Mouse (Mus musculus): Measurements from ENCODE around the gene Plcz1. TPM values are rescaled to one million over a fixed set of nuclear protein-coding genes. Genes with fewer than 3 reads are reported as not detected.

Gene Plcz1
- polyA plus RNA-seq, 1 experiment from 2014 or later: not detected

DNA sequence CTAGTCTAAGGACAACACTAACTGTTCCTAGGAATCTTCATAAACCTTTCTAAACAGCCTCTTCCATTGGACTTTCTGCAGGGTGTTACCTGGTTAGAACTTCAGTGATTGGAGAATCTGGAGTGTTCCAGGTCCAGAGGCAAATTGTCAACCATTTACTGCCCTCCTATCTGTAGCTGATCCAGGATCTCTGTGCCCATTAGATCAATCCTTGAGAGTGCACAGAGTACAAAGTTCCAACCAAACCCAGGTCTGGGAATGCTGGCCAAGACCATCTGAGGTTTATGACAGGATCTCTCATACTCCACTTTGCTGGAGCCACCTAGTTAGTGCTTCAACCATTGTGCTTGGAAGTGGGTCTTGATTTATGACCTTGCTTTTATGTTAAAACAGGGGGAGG, 60.2 kb downstream of the Plcz1 start:
- H3K9me3 ChIP-seq (replicated peaks): no peaks in the 10 kb centered on the region
- H3K4me1 ChIP-seq: no peaks in the 10 kb centered on the region
- no peaks in the 10 kb centered on the region for H3K36me3 ChIP-seq

DNA sequence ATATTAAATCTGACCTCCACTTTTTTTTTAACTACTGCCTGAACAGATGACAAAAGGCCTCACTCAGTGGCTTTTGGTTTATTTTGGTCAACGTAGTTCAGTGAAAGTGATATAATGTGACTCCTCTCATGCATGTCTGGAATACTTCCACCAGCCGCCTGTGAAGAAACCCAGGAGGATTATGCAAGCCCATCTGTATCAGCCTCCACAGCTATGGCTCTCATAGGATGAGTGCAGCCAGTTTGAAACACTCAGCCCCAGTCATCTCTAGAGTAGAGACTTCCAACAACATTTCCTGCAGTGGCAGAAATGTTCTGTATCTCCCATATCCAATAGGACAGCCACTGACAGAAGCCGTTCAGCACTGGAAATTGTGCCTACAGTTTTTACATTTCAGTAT, 63.1 kb downstream of the Plcz1 start:
- 74% methylated on average over 3 of the region's 3 CpGs for WGBS

More for the DNA sequence above, 60.2 kb downstream of the Plcz1 start:
- DNase-seq (ENCODE audit: low spot score): no peak
- H3K27me3 ChIP-seq (ENCODE audit: low read depth, poor library complexity, severe bottlenecking): no peaks in the 10 kb centered on the region
- no peak overlapping the region for H3K27ac ChIP-seq
- H3K4me3 ChIP-seq: no peak overlapping the region

DNA sequence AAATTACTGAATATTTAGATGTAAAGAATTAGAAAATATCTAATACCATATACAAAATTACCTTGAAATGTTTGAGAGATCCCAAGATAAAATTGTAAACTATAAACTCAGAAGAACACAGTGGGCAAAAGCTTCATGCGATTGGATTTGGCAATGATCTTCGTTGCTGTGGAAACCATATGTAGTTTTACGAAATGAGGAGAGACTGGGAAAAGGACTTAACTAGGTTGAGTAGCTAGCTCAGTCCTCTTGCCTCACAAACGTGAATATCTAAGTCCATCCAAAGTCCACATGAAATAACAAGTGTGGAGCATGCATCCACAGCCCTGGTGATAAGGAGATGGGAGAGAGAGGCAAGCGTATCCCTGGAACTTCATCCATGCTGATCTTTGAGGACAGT, 66.6 kb downstream of the Plcz1 start:
- no peaks in the 10 kb centered on the region for H3K9me3 ChIP-seq (replicated peaks)
- H3K4me3 ChIP-seq: no peak overlapping the region
- H3K27me3 ChIP-seq (ENCODE audit: low read depth, poor library complexity, severe bottlenecking): no peaks in the 10 kb centered on the region
- no peaks in the 10 kb centered on the region for H3K36me3 ChIP-seq
- no peak for DNase-seq (ENCODE audit: low spot score)
- 87% methylated on average over 5 of the region's 5 CpGs for WGBS
- H3K27ac ChIP-seq: no peak overlapping the region
- no peaks in the 10 kb centered on the region for H3K4me1 ChIP-seq

More for the DNA sequence above, 63.1 kb downstream of the Plcz1 start:
- Histone ChIP-seq H3K4me3 (no peak overlapping the region), H3K9me3 (replicated peaks) (no peaks in the 10 kb centered on the region), H3K36me3 (no peaks in the 10 kb centered on the region), H3K27ac (no peak overlapping the region), H3K27me3 (ENCODE audit: low read depth, poor library complexity, severe bottlenecking) (no peaks in the 10 kb centered on the region), H3K4me1 (no peaks in the 10 kb centered on the region)
- DNase-seq (ENCODE audit: low spot score): no peak

DNA sequence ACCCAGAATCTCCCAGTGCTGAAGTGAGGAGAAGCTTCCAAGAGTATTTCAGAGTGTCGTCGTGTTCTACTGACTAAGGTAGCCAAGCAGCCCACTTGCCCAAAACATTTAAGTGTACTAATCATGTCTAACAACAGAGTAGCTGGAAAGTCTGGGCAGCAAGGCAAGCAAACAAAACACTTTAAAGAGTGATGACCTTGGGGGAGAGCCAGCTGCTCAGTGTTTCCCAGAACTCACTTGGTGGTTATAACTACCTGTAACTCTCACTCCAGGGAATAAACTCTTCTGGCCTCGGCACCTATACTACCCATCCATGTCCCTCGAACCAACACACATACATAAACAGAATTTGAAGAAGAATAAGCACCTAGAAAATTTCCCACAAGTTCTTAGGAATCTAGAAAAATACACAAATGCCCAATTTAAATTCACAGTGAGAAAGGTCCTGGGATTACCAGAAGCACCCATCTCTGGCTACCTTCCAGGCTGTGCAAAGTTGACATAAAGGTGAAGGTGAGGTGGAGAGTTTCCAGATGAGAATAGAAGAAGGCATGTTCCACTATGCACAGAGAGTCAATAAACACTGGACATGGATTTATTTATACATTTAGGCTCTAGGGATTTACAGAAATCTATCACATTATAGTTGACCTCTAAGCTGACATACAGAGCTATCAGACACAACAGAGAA, 69.5 kb downstream of the Plcz1 start:
- WGBS: 90% methylated on average over 4 of the region's 4 CpGs
- H3K36me3 ChIP-seq: no peaks in the 10 kb centered on the region
- DNase-seq (ENCODE audit: low spot score): no peak
- H3K27ac ChIP-seq: no peak overlapping the region
- H3K9me3 ChIP-seq (replicated peaks): no peaks in the 10 kb centered on the region
- no peak overlapping the region for H3K4me3 ChIP-seq
- H3K4me1 ChIP-seq: no peaks in the 10 kb centered on the region
- no peaks in the 10 kb centered on the region for H3K27me3 ChIP-seq (ENCODE audit: low read depth, poor library complexity, severe bottlenecking)

DNA sequence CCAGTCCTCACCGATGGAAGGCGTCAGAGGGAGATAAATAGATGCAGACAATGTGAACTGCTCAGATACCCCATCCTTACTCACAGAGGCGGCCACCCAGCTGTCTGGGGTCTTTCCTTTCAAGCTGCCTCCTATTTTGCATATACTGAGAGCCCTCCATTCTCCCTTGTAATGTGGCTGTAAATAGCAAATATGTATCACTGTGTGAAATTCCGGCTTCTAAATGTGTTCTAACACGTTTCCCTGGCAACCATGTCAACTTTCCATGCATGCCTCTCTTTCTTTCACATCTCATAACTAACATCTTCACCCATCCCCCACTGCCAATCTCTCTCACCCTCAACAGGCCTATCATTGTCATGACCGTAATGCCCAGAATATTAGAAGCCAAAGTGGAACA, 74.6 kb downstream of the Plcz1 start:
- H3K9me3 ChIP-seq (replicated peaks): no peaks in the 10 kb centered on the region
- no peak overlapping the region for H3K27ac ChIP-seq
- no peaks in the 10 kb centered on the region for H3K36me3 ChIP-seq
- 70% methylated on average over 6 of the region's 6 CpGs for WGBS
- DNase-seq (ENCODE audit: low spot score): no peak
- no peaks in the 10 kb centered on the region for H3K27me3 ChIP-seq (ENCODE audit: low read depth, poor library complexity, severe bottlenecking)
- no peak overlapping the region for H3K4me3 ChIP-seq
- no peaks in the 10 kb centered on the region for H3K4me1 ChIP-seq

DNA sequence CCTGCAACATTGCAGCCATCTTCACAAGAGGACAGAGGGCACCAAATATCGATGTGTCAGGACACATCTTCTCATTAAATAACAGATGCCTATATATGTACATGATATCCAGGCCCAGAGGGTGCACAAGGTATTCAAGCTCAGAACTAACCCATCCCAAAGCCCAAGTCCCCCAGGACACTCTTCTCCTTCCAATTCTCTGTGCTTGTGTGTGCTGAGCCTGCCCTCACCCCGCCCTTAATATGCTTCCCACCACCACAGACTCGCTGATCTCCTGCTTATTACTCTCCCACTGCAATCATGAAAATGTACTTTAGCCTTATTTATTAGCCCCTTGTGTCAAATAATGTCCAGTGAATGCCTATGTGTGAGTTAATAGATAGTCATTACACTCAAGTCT, 76.4 kb downstream of the Plcz1 start:
- DNase-seq (ENCODE audit: low spot score): no peak
- WGBS: 84% methylated on average over 3 of the region's 3 CpGs
- Histone ChIP-seq H3K27ac (no peak overlapping the region), H3K27me3 (ENCODE audit: low read depth, poor library complexity, severe bottlenecking) (no peaks in the 10 kb centered on the region), H3K36me3 (no peaks in the 10 kb centered on the region), H3K9me3 (replicated peaks) (no peaks in the 10 kb centered on the region), H3K4me3 (no peak overlapping the region), H3K4me1 (no peaks in the 10 kb centered on the region)

DNA sequence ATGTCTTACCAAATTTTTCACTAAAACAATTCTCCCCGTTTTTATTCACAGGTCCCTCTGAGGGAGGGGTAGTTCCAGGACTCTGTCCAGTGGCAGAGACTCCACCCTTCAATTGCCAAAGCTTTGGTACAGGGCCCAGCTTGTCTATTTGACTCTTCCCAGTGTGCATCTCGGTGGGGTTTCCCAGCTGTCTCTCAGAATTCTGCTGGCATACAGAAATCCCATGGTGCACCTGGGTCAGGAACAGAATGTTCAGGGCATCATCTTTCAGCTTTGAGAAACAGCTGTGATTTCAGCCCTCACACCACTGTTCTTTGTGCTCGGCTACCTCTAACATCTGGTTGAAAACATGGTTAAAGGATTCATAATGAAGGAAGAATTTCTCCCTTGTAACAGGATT, 77.5 kb downstream of the Plcz1 start:
- Histone ChIP-seq H3K4me1 (no peaks in the 10 kb centered on the region), H3K27me3 (ENCODE audit: low read depth, poor library complexity, severe bottlenecking) (no peaks in the 10 kb centered on the region), H3K36me3 (no peaks in the 10 kb centered on the region), H3K27ac (no peak overlapping the region), H3K9me3 (replicated peaks) (no peaks in the 10 kb centered on the region), H3K4me3 (no peak overlapping the region)
- WGBS: 77% methylated on average over 3 of the region's 3 CpGs
- DNase-seq (ENCODE audit: low spot score): no peak

DNA sequence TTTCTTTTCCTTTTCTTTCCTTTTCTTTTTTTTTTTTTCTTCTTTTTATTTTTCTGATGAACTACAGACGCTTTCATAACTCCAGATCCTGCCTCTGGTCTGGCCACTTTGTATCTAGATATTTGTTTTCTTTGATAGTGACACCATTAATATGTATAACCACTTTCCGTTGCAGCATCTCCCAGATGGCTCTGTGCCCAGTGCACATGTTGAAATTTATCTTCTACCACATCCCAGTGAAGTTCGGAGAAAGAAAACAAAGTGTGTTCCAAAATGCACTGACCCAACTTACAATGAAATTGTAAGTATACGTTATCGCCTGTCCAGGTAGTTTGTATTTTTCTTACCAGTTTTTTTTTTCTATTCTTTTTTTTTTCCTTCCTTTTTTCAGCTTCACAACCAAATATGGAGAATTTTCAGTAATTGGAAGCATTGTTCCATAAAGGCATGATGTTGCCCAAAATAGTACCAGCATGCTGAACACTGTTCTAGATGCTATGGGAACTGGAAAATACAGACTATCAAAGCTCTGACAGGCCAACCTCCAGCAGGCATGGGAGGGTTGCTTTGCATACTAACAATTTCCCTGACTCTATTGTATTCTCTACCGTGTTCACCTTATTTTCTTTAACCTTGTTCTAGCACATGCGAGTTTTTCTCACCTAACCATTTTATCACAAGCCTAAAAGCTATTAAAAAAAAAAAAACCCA, 83.6 kb downstream of the Plcz1 start:
- DNase-seq (ENCODE audit: low spot score): no peak
- 87% methylated on average over 7 of the region's 7 CpGs for WGBS
- Histone ChIP-seq H3K27me3 (ENCODE audit: low read depth, poor library complexity, severe bottlenecking) (no peaks in the 10 kb centered on the region), H3K27ac (no peak overlapping the region), H3K4me1 (no peaks in the 10 kb centered on the region), H3K36me3 (no peaks in the 10 kb centered on the region), H3K9me3 (replicated peaks) (no peaks in the 10 kb centered on the region), H3K4me3 (no peak overlapping the region)

DNA sequence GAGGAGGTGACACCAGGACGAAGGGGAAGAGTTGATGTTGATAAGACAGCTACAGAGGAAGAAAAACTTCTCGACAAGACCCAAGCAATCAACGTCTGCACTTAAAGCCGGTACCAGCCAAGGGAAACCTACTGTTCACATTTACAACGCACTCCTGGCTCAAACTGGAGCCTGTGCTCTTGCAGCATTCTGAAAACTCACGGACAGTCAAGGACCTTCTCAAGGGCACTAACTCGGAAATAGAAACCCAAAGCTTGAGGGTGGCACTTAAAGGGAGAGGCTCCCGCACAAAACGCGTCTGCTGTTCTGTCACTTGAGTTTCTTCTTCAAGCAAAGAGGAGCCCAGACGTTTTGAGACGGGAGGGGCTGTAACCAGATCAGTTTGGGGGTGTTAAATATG, 87.7 kb downstream of the Plcz1 start:
- WGBS: 85% methylated on average over 12 of the region's 12 CpGs
- Histone ChIP-seq H3K9me3 (replicated peaks) (no peaks in the 10 kb centered on the region), H3K27ac (no peak overlapping the region)

DNA sequence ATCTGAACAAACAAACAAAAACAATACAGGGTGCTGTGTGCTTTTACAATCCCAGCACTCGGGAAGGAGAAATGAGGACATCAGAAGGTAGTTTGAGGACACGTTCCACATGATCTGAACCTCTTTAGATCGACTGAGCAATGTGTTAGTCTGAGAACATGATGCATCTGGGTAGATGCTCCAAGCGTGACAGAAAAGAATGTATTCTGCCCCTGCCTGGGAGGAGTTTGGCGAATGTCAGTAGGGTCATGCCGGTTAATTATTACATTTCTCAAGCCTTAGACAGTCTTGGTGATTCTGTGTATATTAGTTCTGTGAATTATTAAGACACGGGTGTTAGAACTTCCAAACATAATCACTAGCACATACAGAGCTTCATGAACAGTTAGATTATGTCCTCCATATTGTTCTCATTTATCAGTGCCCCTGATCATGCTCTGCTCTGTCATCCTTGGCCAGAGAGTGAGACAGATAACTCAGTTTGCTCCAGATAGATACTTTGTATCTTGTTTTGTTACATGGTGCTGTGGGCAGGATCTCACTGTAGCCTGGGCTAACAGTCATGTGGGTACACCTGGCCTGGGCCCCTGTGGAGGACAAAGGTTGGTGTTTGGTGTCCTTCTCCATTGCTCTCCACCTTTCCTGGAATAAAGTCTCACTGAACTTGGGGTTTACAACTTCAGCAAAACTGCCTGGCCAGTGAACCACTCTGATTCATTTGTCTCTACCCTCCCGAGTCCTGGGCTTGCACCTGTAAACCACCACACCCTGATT, 94.0 kb downstream of the Plcz1 start:
- Histone ChIP-seq H3K36me3 (no peaks in the 10 kb centered on the region), H3K27ac (no peak overlapping the region), H3K27me3 (ENCODE audit: low read depth, poor library complexity, severe bottlenecking) (no peaks in the 10 kb centered on the region), H3K9me3 (replicated peaks) (no peaks in the 10 kb centered on the region), H3K4me1 (no peaks in the 10 kb centered on the region), H3K4me3 (no peak overlapping the region)
- DNase-seq (ENCODE audit: low spot score): no peak
- WGBS: 91% methylated on average over 8 of the region's 8 CpGs

More for the DNA sequence above, 87.7 kb downstream of the Plcz1 start:
- Histone ChIP-seq H3K4me1 (no peaks in the 10 kb centered on the region), H3K27me3 (ENCODE audit: low read depth, poor library complexity, severe bottlenecking) (no peaks in the 10 kb centered on the region), H3K36me3 (no peaks in the 10 kb centered on the region), H3K4me3 (no peak overlapping the region)
- DNase-seq (ENCODE audit: low spot score): no peak

Other genes starting within 250 kb of the Plcz1 start
- gene Capza3, start 205 bp downstream of the Plcz1 start, polyA plus RNA-seq (2016; fragmentation: Nextera tagmentation; extraction: Ambion mirVana): not detected in 2 replicates